Mouse (Mus musculus) liver, embryonic 16.5 days (tissue): ENCODE data around the gene Nfam1. TPM values are rescaled to one million over a fixed set of nuclear protein-coding genes. Genes with fewer than 3 reads are reported as not detected.
"Not testable (repeated sequence)": the region's sequence is repeated elsewhere in the genome, so short reads cannot be mapped to it uniquely, and the experiment has no call there.

Experiments used
- ATAC-seq: fragments of 200-750 bp; cut with Nextera tagmentation; 2 replicates; pipeline ENCODE4 v1.8.0; 2017; ENCODE audit warnings: low read depth, mild to moderate bottlenecking, moderate number of reproducible peaks, moderate library complexity
- H3K27ac ChIP-seq: fragments of 300-500 bp; sonication (generic); 2 replicates; pipeline ENCODE4 v1.5.1; 2014; ENCODE audit warnings: mild to moderate bottlenecking, low read length
- H3K27me3 ChIP-seq: fragments of 300-500 bp; sonication (generic); 2 replicates; pipeline ENCODE4 v1.6.1; 2014; ENCODE audit warnings: low read depth, low read length, mixed read lengths; ENCODE audit not compliant: control insufficient read depth, insufficient read depth
- H3K36me3 ChIP-seq: fragments of 300-500 bp; sonication (generic); 2 replicates; pipeline ENCODE4 v1.6.1; 2014; ENCODE audit warnings: mild to moderate bottlenecking; ENCODE audit not compliant: control insufficient read depth, insufficient read depth
- H3K4me1 ChIP-seq: fragments of 300-500 bp; sonication (generic); 2 replicates; pipeline ENCODE4 v1.6.1; 2014; ENCODE audit warnings: low read depth, low read length, mixed read lengths; ENCODE audit not compliant: control insufficient read depth
- H3K4me2 ChIP-seq: fragments of 300-500 bp; sonication (generic); 2 replicates; pipeline ENCODE4 v1.6.1; 2014; ENCODE audit warnings: low read depth, low read length, mixed read lengths
- H3K4me3 ChIP-seq: fragments of 300-500 bp; sonication (generic); 2 replicates; pipeline ENCODE4 v1.5.1; 2014; ENCODE audit warnings: low read depth, mild to moderate bottlenecking, low read length
- H3K9ac ChIP-seq: fragments of 300-500 bp; sonication (generic); 2 replicates; pipeline ENCODE4 v1.6.1; 2014; ENCODE audit warnings: low read depth, low read length
- H3K9me3 ChIP-seq: fragments of 300-500 bp; sonication (generic); replicated peaks from 2 replicates; pipeline ENCODE4 v1.6.1; 2016; ENCODE audit warnings: low read length; ENCODE audit not compliant: control insufficient read depth
- WGBS: fragments of 180-500 bp; shearing (Covaris S2); extraction: QIAGEN DNeasy Blood & Tissue Kit; methylation state at CpG from one replicate; pipeline ENCODE4 v1.1.7; 2014; ENCODE audit not compliant: insufficient replicate concordance; 5-methylcytosine and 5-hydroxymethylcytosine counted together
- polyA plus RNA-seq: library from polyadenylated mRNA; unstranded; fragments of >200 nt; fragmentation: Nextera tagmentation; extraction: Ambion mirVana; gene quantifications from 2 replicates; pipeline ENCODE4 v1.2.1, GENCODE M21; 2015

The Nfam1 gene
- 12.5 and 14.3 TPM in 2 replicates for polyA plus RNA-seq

DNA sequence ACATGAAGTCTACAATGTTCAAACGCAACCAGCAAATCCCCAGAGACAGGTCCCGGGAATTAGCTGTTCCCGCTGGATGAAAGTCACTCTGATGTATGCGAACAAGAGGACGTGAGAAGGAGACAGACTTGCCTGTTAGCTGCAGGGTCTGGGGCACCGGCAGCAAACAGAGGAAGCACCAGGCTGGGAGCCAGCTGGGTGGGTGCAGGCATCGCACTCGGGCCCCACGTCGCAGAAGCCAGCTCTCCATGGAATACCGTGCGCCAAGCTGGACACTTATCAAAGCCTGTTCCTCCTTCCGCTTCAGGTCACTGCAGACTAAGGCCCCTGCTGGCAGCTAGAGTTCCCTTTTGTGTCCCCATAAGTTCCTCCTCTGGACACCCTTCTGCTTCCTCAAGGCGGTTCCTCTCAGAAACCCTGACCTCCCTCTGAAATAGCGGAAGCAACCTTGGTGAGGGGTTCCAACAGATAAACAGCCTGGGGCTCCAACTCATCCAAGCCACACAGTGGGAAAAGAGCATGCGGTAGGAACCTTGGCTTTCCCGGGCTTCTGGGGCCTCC, at the start of gene Nfam1:
Gene Nfam1 (minus strand): TSS at position 326 of the 561 bp plus-strand sequence.
- 0 out of 2 replicates have a peak within 1 kb of the TSS, but pooled peaks have one; percentile 30 for H3K27ac ChIP-seq
- H3K4me3 ChIP-seq = peak within 1 kb of the TSS; percentile 48
- H3K4me2 ChIP-seq = 0 out of 2 replicates have a peak within 1 kb of the TSS, but pooled peaks have one; percentile 26
- H3K4me1 ChIP-seq = no peaks in the 10 kb centered on the region
- no peaks in the 10 kb centered on the region for H3K36me3 ChIP-seq
- H3K27me3 ChIP-seq = no peaks in the 10 kb centered on the region; the same call in none of the 2 replicates
- H3K9me3 ChIP-seq = no peaks in the 10 kb centered on the region
- H3K9ac ChIP-seq = peak within 1 kb of the TSS; percentile 49; the same call in 1 of the 2 replicates
- ATAC-seq = peak; percentile 33; the same call in 1 of the 2 replicates
- WGBS = 8% methylated on average over 17 of the region's 17 CpGs

DNA sequence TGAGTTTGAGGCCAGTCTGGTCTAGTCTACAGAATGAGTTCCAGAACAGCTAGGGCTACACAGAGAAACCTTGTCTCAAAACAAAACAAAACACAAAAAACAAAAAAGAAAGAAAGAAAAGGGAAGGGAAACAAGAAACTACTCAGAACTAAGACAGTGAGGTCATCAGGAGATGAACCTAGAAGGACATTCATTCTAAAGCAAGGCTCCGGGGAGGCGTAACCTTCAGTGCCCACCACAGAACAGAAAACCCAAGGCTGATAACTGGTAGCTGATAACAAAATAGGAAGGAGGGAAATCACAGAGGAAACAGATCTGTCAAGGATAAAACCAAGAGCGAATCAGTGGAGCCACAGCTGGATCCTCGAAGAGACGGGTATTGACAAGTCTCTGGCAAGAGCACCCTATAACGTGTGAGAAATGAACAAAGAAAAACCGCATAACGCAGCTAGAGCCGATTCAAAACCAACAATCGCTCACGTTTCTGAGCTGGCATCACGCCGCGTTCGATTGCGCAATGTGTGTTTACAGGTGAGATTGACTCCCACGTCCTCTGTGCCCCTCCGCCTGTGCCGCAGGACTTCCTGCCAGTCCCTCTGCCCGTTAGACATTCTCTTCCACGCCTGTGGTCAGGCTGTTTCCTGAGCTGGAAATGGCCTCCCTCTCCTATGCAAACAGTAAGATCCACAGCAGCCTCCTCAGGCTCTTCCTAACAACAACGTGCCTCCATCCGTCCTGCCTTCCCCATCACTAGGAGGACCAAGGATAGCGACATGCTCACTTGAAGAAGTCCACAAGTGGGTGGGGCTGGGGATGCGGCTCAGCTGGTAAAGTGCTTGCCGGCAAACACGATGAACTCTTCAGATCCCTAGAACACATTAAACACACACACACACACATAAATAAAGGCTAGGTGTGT, 42.8 kb upstream of the Nfam1 start:
- H3K4me2 ChIP-seq = no peak overlapping the region; the same call in 1 of the 2 replicates
- H3K4me1 ChIP-seq = no peaks in the 10 kb centered on the region
- H3K27me3 ChIP-seq = peaks cover 7% of the 10 kb centered on the region
- WGBS = 10% methylated on average over 27 of the region's 27 CpGs
- no peak overlapping the region for H3K27ac ChIP-seq
- ATAC-seq = no peak
- H3K4me3 ChIP-seq = no peak overlapping the region
- H3K36me3 ChIP-seq = no peaks in the 10 kb centered on the region
- no peak overlapping the region for H3K9ac ChIP-seq
- no peaks in the 10 kb centered on the region for H3K9me3 ChIP-seq

DNA sequence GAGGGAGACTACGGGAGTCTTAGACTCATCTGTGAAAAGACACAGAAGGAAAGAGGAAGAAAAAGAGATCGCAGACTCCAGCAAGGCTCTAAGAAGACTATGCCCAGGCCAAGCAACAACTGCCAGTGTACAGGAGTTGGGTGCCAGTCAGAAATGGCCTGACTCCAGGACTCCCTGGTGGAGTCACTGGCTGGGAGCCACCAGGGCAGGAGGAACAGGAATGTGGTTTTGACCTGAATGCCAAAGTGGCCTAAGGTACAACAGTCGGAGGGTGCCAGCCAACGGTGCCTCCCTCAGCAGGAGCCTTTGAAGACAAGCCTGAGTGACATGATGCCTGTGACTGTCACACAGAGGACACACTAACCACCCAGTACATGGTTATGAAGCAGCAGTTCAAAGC, 41.1 kb upstream of the Nfam1 start:
- no peak overlapping the region for H3K27ac ChIP-seq
- 60% methylated on average over 4 of the region's 4 CpGs for WGBS
- peaks cover 7% of the 10 kb centered on the region for H3K27me3 ChIP-seq
- no peak overlapping the region for H3K9ac ChIP-seq
- H3K4me3 ChIP-seq = no peak overlapping the region
- no peaks in the 10 kb centered on the region for H3K36me3 ChIP-seq
- no peaks in the 10 kb centered on the region for H3K9me3 ChIP-seq
- H3K4me1 ChIP-seq = no peaks in the 10 kb centered on the region
- no peak for ATAC-seq
- H3K4me2 ChIP-seq = no peak overlapping the region

DNA sequence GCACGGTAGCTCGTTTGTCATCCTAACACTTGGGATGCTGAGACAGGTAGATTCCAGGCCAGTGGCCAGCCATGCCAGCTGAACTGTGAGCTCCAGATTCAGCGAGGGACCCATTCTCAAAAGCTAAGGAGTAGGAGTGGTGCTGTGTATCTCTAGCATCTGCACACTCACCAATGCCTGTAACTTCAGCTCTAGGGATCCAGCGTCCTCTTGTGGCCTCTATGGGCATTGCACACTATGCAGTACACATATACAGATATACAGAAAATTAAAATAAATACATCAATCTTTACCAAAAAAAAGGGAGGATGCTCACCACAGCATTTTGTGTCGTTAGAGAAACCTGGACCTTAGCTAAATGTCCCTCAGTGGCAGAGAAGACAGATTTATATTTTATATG, 38.6 kb upstream of the Nfam1 start:
- ATAC-seq = no peak
- Histone ChIP-seq H3K27ac (no peak overlapping the region), H3K36me3 (no peaks in the 10 kb centered on the region), H3K4me1 (no peaks in the 10 kb centered on the region), H3K4me3 (no peak overlapping the region), H3K9me3 (no peaks in the 10 kb centered on the region), H3K27me3 (peaks cover 4% of the 10 kb centered on the region), H3K9ac (no peak overlapping the region), H3K4me2 (no peak overlapping the region)
- WGBS = 67% methylated on average over 5 of the region's 5 CpGs

DNA sequence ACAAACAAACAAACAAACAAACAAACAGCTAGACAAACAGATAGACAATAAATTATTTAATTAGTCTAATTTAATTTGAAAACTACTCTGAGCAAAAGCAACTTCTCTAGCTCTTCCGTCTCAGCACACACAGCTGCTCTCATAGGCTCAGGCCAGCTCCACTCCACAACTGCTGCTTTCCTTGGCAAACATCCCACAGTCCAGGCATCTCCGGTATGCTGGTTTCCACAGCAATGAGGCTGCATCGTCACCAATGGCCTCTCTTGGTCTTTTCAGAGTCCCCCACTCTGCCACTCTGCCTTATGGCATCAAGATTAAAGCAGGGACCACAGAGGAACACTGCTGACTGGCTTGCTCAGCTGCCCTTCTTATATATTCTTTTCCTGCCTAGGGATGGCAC, 37.8 kb upstream of the Nfam1 start:
- no peaks in the 10 kb centered on the region for H3K9me3 ChIP-seq
- no peak for ATAC-seq
- no peak overlapping the region for H3K9ac ChIP-seq
- no peak overlapping the region for H3K4me2 ChIP-seq
- H3K4me3 ChIP-seq = no peak overlapping the region
- no peaks in the 10 kb centered on the region for H3K36me3 ChIP-seq
- H3K27me3 ChIP-seq = no peaks in the 10 kb centered on the region; the same call in 1 of the 2 replicates
- no peak overlapping the region for H3K27ac ChIP-seq
- no peaks in the 10 kb centered on the region for H3K4me1 ChIP-seq
- 63% methylated on average over 3 of the region's 3 CpGs for WGBS

DNA sequence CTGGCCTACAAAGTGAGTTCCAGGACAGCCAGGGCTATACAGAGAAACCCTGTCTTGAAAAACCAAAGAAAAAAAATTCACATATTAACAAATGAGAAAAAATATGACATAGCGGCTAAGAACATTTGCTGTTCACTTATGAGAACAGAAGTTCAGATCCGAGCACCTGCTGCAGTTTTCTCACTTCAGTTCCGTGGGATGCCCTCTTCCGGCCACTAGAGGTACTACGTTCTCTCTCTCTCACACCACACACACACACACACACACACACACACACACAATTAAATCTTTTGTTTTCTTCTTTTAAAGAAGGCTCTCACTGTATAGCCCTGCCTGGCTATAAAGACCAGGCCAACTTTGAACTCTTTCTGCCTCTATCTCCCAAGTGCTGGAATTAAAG, 35.2 kb upstream of the Nfam1 start:
- no peak for ATAC-seq
- H3K27me3 ChIP-seq = no peaks in the 10 kb centered on the region

DNA sequence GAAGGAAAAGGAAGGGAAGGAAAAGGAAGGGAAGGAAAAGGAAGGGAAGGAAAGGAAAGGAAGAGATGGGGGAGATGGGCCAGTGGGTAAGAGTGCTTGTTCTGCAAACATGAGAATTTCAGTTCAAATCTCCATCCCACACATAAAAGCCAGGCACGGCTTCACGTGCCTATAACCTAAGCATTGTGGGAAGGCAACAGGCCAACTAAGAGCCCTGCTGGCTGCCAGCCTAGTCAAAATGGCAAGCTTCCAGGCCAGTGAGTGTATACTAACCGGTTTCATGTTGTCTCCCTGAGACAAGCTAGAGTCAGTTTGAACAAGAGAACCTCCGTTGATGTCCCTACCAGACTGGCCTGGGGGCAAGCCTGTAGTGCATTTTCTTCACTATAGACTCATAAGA, 32.4 kb upstream of the Nfam1 start:
- WGBS = 72% methylated on average over 4 of the region's 4 CpGs
- Histone ChIP-seq H3K4me1 (no peaks in the 10 kb centered on the region), H3K36me3 (no peaks in the 10 kb centered on the region), H3K9me3 (no peaks in the 10 kb centered on the region), H3K27me3 (no peaks in the 10 kb centered on the region; the same call in 1 of the 2 replicates), H3K9ac (no peak overlapping the region), H3K27ac (no peak overlapping the region), H3K4me2 (no peak overlapping the region), H3K4me3 (no peak overlapping the region)
- ATAC-seq = no peak

More for the DNA sequence above, 35.2 kb upstream of the Nfam1 start:
- Histone ChIP-seq H3K4me2 (no peak overlapping the region), H3K27ac (no peak overlapping the region), H3K9me3 (no peaks in the 10 kb centered on the region), H3K36me3 (no peaks in the 10 kb centered on the region), H3K9ac (no peak overlapping the region), H3K4me1 (no peaks in the 10 kb centered on the region), H3K4me3 (no peak overlapping the region)
- 81% methylated on average over 5 of the region's 5 CpGs for WGBS

DNA sequence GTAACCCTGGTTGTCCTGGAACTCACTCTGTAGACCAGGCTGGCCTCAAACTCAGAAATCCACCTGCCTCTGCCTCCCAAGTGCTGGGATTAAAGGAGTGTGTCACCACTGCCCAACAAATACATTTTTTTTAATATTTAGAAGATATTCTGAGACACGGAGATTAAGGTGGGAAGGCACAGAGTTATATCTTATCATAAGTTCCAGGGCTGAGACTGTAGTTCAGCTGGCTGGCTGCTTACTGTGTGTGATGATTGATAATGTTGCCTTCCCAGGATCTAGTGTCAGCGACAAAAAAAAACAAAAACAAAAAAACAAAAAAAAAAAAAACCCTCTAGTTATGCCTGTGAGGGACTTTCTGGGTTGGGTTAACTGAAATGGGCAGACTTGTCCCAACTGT, 29.5 kb upstream of the Nfam1 start:
- not testable (repeated sequence) for H3K4me3 ChIP-seq, H3K4me2 ChIP-seq, H3K9me3 ChIP-seq, ATAC-seq, H3K27ac ChIP-seq, H3K36me3 ChIP-seq, H3K9ac ChIP-seq, H3K27me3 ChIP-seq, H3K4me1 ChIP-seq
- WGBS = 29% methylated on average over 2 of the region's 2 CpGs

DNA sequence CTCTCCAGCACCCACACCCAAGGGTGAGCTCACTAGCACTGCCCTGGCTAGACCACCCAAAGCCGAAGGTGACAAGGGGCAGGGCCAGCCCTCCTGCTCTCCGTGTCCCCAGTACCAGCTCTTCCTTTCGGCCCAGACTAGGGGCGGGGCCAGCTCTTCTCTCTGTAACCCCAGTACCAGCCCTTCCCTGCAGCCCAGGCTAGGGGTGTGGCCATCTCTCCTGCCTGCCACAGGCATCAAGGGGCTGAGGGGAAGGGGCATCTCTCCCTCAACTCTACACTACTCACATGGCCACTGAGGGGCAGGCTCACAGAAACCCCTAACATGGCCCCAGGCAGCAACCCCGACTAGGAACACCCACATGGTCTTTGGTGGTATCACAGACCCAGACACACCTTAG, 28.6 kb upstream of the Nfam1 start:
- Histone ChIP-seq H3K4me1 (no peaks in the 10 kb centered on the region; the same call in 1 of the 2 replicates), H3K27me3 (peaks cover 9% of the 10 kb centered on the region), H3K4me2 (no peak overlapping the region), H3K9ac (no peak overlapping the region), H3K27ac (no peak overlapping the region), H3K4me3 (no peak overlapping the region), H3K9me3 (no peaks in the 10 kb centered on the region), H3K36me3 (no peaks in the 10 kb centered on the region)
- WGBS = 25% methylated on average over 5 of the region's 5 CpGs
- 0 out of 2 replicates have a peak, but pooled peaks have one; percentile 13 for ATAC-seq
